Mouse (Mus musculus): ENCODE results near the gene Ier3.

DNA sequence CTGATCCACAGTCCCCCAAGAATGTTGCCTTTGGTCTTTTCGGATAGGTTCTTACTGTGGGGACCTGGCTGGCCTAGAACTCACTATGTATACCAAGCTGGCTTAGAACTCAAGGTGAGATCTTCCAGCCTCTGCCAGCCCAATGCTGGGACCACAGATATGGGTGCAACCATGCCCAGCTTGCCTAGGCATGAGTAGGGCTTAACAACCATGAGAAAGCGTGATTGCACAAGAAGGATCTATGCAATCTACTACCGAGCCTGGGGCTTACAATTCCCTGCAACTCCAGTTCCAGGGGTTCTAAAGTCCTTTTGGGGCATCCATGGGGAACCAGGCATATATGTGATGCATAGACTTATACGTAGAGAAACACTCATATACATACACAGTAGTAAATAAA is 30.6 kb upstream of the Ier3 start:
- TF ChIP-seq CTCF (IDR thresholded peaks at IDR 0.05; ENCODE audit: borderline replicate concordance, insufficient read depth, low read depth, low read length) = no peak
- TF ChIP-seq POLR2A (IDR thresholded peaks at IDR 0.05; ENCODE audit: borderline replicate concordance, insufficient read depth, low read length) = no peak
